Mouse (Mus musculus) CH12.LX (cell line): ENCODE measurements at regions not wholly inside any gene's neighbourhood (a gene's known extent, or its start where the extent isn't known, plus 50 kb on each side); places are given as distances from the start of the nearest gene placed in this dataset.

Experiments used
- CTCF ChIP-seq, 2 experiments: IDR thresholded peaks in 1 of 2; conservative IDR thresholded peaks in 1 of 2; 2 replicates each; pipeline ENCODE4 v1.5.1; 2011 to 2012; ENCODE audit warnings: low read depth in 2 of 2, low read length in 2 of 2, improper control_type of control experiment in 1 of 2, inconsistent platforms in 1 of 2, mild to moderate bottlenecking in 1 of 2, moderate library complexity in 1 of 2
- E2F4 ChIP-seq: IDR thresholded peaks from 2 replicates; pipeline ENCODE4 v1.6.1; 2011; ENCODE audit warnings: low read depth, low read length, improper control_type of control experiment; ENCODE audit not compliant: insufficient replicate concordance
- UBTF ChIP-seq: IDR thresholded peaks from 2 replicates; pipeline ENCODE4 v1.6.1; 2012; ENCODE audit warnings: low read depth, mild to moderate bottlenecking, inconsistent platforms, low read length, improper control_type of control experiment, moderate library complexity
- USF1 ChIP-seq: IDR thresholded peaks from 2 replicates; pipeline ENCODE4 v1.6.1; 2014; ENCODE audit warnings: low read depth, mild to moderate bottlenecking, inconsistent platforms, low read length, improper control_type of control experiment

DNA sequence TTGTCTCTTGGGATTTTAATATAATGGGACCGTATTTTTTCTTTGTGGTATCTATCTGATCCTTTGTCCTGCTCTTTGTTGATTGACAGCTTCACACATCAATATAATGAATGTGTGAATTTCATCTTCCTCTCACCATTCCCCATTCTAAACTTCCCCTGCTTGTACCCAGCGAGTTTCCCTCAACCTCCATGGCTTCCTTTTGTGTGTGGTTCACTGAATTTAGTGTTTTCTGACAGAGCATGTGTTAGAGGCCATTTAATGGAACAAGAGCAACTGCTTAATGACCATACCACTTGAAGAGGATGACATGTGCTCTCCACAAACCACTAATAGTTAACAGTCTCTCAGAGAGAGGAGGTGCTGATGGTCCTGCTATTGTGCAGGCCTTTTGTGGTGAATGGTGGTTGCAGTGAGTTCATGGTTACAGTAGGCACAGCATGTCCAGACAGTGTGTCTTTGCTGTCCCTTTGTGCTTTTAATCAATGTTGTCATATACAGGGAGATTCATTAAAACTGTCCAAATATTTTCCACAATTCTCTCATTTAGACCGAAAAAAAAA, 438.8 kb upstream of the Chrm3 start:
- TF ChIP-seq UBTF = no peak
- no peak for TF ChIP-seq CTCF (conservative IDR thresholded peaks at IDR 0.05 in 1 of 2, IDR thresholded peaks at IDR 0.05 in 1 of 2; ENCODE audit: low read depth in 2 of 2, low read length in 2 of 2)
- no peak for TF ChIP-seq E2F4
- TF ChIP-seq USF1 = no peak
